ENCODE assay signal across 8 mouse cellular contexts in the genomic region with DNA sequence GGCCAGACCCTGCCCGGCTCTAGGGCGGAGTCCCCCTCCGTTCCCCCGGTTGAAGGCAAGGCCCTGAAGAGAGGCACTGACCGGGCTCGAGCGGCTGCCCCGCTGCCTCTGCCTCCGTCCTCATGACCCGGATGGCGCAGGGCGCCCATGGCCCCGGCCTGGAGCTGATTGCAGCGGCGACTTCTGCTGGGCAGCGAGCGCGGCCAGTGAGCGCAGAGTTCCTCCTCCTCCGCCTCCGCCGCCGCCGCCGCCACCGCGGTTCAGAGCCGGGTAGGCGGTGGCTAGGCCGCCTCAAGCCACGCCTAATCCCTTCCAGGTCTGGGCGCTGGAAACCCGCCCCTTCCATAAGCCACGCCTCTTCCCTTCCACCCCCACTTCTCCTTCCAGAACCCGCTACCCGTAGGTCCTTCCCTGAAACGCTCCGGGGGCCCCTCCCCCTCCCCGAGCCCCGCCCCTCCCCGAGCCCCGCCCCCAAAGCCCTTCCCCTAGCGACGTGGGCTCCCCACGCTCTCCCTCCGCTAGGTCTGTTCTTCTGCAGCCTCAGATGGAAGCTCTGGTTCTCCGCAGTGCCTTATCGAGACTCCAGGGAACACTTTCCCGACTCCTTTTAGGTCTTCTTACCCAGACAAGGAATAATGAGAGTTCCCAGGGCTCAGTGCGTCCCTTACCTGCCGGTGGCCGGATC. TPM values are rescaled to one million over a fixed set of nuclear protein-coding genes. Genes with fewer than 3 reads are reported as not detected.
DNase-seq lines count a peak whose midpoint lies in the region; ATAC-seq and TF ChIP-seq lines count a peak whose summit lies in the region.

A gene (plus strand): TSS at position 479 of the 685 bp plus-strand sequence.

- H3K9me3 ChIP-seq in erythroblast, embryonic 14.5 days (ENCODE audit: control insufficient read depth, low read length), result no peaks in the 10 kb centered on the region
- H3K9me3 ChIP-seq in heart, embryonic 12.5 days (replicated peaks), result no peaks in the 10 kb centered on the region
- H3K9me3 ChIP-seq in kidney, postnatal 0 days (replicated peaks; ENCODE audit: low read length), result no peaks in the 10 kb centered on the region
- H3K9me3 ChIP-seq in liver, embryonic 11.5 days (ENCODE audit: control insufficient read depth, low read length), result no peaks in the 10 kb centered on the region
- H3K9me3 ChIP-seq in stomach, embryonic 14.5 days (ENCODE audit: control insufficient read depth, low read depth, low read length), result no peaks in the 10 kb centered on the region

- no peaks in the 10 kb centered on the region for H3K27me3 ChIP-seq in C2C12 (ENCODE audit: control insufficient read depth, insufficient read depth, insufficient read length)
- H3K27me3 ChIP-seq in erythroblast, embryonic 14.5 days (ENCODE audit: control insufficient read depth), result no peaks in the 10 kb centered on the region
- H3K27me3 ChIP-seq in heart, embryonic 12.5 days (replicated peaks), result no peaks in the 10 kb centered on the region
- no peaks in the 10 kb centered on the region for H3K27me3 ChIP-seq in kidney, postnatal 0 days (ENCODE audit: insufficient read depth, low read length)
- no peaks in the 10 kb centered on the region for H3K27me3 ChIP-seq in liver, embryonic 11.5 days (replicated peaks; ENCODE audit: control insufficient read depth, insufficient read depth, low read length)
- no peaks in the 10 kb centered on the region for H3K27me3 ChIP-seq in stomach, embryonic 14.5 days (ENCODE audit: control insufficient read depth, insufficient read depth, low read length)

- peak; percentile 93 for TF ChIP-seq POLR2A in brain, embryonic 14.5 days (IDR thresholded peaks at IDR 0.05; ENCODE audit: borderline replicate concordance, extremely low read depth, insufficient read depth, insufficient read length, poor library complexity, severe bottlenecking)

- H3K79me2 ChIP-seq in C2C12 (ENCODE audit: control insufficient read depth, insufficient read depth), result peaks cover 81% of the 10 kb centered on the region

- no peak for TF ChIP-seq CTCF in C2C12 (IDR thresholded peaks at IDR 0.05; ENCODE audit: control insufficient read depth, insufficient read depth, insufficient read length)
- TF ChIP-seq CTCF in brain, embryonic 14.5 days (IDR thresholded peaks at IDR 0.05; ENCODE audit: borderline replicate concordance, extremely low read depth, insufficient read depth, insufficient read length), result no peak
- TF ChIP-seq CTCF in kidney, postnatal 0 days (IDR thresholded peaks at IDR 0.05; ENCODE audit: low read depth), result no peak; the same call in 1 of the 2 replicates

- peak within 1 kb of the TSS; percentile 89 for H3ac ChIP-seq in C2C12 (ENCODE audit: control insufficient read depth, insufficient read length, low read depth)

- H3K36me3 ChIP-seq in C2C12 (ENCODE audit: control insufficient read depth, insufficient read depth), result peaks cover 36% of the 10 kb centered on the region
- H3K36me3 ChIP-seq in erythroblast, embryonic 14.5 days (ENCODE audit: control insufficient read depth), result peaks cover 72% of the 10 kb centered on the region
- peaks cover 34% of the 10 kb centered on the region for H3K36me3 ChIP-seq in heart, embryonic 12.5 days
- H3K36me3 ChIP-seq in kidney, postnatal 0 days (ENCODE audit: insufficient read depth, low read length), result peaks cover 13% of the 10 kb centered on the region; the same call in 1 of the 2 replicates
- peaks cover 23% of the 10 kb centered on the region; the same call in 1 of the 2 replicates for H3K36me3 ChIP-seq in liver, embryonic 11.5 days (ENCODE audit: control insufficient read depth, insufficient read depth, low read length)
- H3K36me3 ChIP-seq in stomach, embryonic 14.5 days (ENCODE audit: control insufficient read depth, insufficient read depth, low read length), result peaks cover 23% of the 10 kb centered on the region

- H3K27ac ChIP-seq in heart, embryonic 12.5 days (ENCODE audit: poor library complexity, severe bottlenecking), result peak within 1 kb of the TSS; percentile 98
- H3K27ac ChIP-seq in kidney, postnatal 0 days, result peak within 1 kb of the TSS; percentile 100
- peak within 1 kb of the TSS; percentile 96 for H3K27ac ChIP-seq in liver, embryonic 11.5 days (ENCODE audit: low read depth, low read length)
- peak within 1 kb of the TSS; percentile 94 for H3K27ac ChIP-seq in stomach, embryonic 14.5 days (ENCODE audit: low read length)

- H3K4me1 ChIP-seq in erythroblast, embryonic 14.5 days (ENCODE audit: control insufficient read depth), result peaks cover 79% of the 10 kb centered on the region
- peaks cover 51% of the 10 kb centered on the region for H3K4me1 ChIP-seq in heart, embryonic 12.5 days (replicated peaks)
- H3K4me1 ChIP-seq in kidney, postnatal 0 days (replicated peaks; ENCODE audit: insufficient read depth, low read length), result peaks cover 16% of the 10 kb centered on the region; the same call in 1 of the 2 replicates
- H3K4me1 ChIP-seq in liver, embryonic 11.5 days (replicated peaks; ENCODE audit: control insufficient read depth, insufficient read depth, low read length), result peaks cover 39% of the 10 kb centered on the region
- H3K4me1 ChIP-seq in stomach, embryonic 14.5 days (ENCODE audit: control insufficient read depth, insufficient read depth, low read length), result peaks cover 18% of the 10 kb centered on the region

- H3K79me3 ChIP-seq in C2C12 (ENCODE audit: low read depth), result peaks cover 52% of the 10 kb centered on the region

- H3K4me2 ChIP-seq in heart, embryonic 12.5 days, result peak within 1 kb of the TSS; percentile 89
- peak within 1 kb of the TSS; percentile 78 for H3K4me2 ChIP-seq in kidney, postnatal 0 days (ENCODE audit: low read length)
- peak within 1 kb of the TSS; percentile 92 for H3K4me2 ChIP-seq in liver, embryonic 11.5 days
- H3K4me2 ChIP-seq in stomach, embryonic 14.5 days (replicated peaks; ENCODE audit: low read depth, low read length), result peak within 1 kb of the TSS; percentile 73

- peak; percentile 98 for ATAC-seq in heart, embryonic 12.5 days (ENCODE audit: insufficient number of reproducible peaks, low FRiP score)
- peak; percentile 92 for ATAC-seq in kidney, postnatal 0 days (replicated peaks; ENCODE audit: low FRiP score, low read depth)
- peak; percentile 91 for ATAC-seq in liver, embryonic 11.5 days (replicated peaks; ENCODE audit: low FRiP score)
- peak; percentile 93 for ATAC-seq in stomach, embryonic 14.5 days (ENCODE audit: insufficient number of reproducible peaks, insufficient read depth, low FRiP score, low read depth)

- under 1% methylated on average over 39 of the region's 52 CpGs for WGBS in heart, embryonic 12.5 days
- whole genome bisulfite sequencing in kidney, postnatal 0 days, result under 1% methylated on average over 47 of the region's 52 CpGs
- WGBS in liver, embryonic 11.5 days, result under 1% methylated on average over 44 of the region's 52 CpGs
- WGBS in stomach, embryonic 14.5 days, result 1% methylated on average over 32 of the region's 52 CpGs

- peak within 1 kb of the TSS; percentile 97 for H3K4me3 ChIP-seq in C2C12 (ENCODE audit: insufficient read depth, poor library complexity, severe bottlenecking)
- peak within 1 kb of the TSS; percentile 85 for H3K4me3 ChIP-seq in erythroblast, embryonic 14.5 days (replicated peaks)
- H3K4me3 ChIP-seq in heart, embryonic 12.5 days, result peak within 1 kb of the TSS; percentile 87
- peak within 1 kb of the TSS; percentile 86 for H3K4me3 ChIP-seq in kidney, postnatal 0 days (replicated peaks; ENCODE audit: low read depth, low read length)
- peak within 1 kb of the TSS; percentile 89 for H3K4me3 ChIP-seq in liver, embryonic 11.5 days (ENCODE audit: low read depth, low read length)
- H3K4me3 ChIP-seq in stomach, embryonic 14.5 days (ENCODE audit: low read depth, low read length), result peak within 1 kb of the TSS; percentile 62

- H3K9ac ChIP-seq in heart, embryonic 12.5 days, result peak within 1 kb of the TSS; percentile 94
- H3K9ac ChIP-seq in kidney, postnatal 0 days (ENCODE audit: low read depth, low read length), result peak within 1 kb of the TSS; percentile 93
- H3K9ac ChIP-seq in liver, embryonic 11.5 days (ENCODE audit: low read depth, low read length), result peak within 1 kb of the TSS; percentile 92
- H3K9ac ChIP-seq in stomach, embryonic 14.5 days (replicated peaks; ENCODE audit: low read depth, low read length), result peak within 1 kb of the TSS; percentile 91

- peak; percentile 99 for DNase-seq in brain, embryonic 14.5 days (ENCODE audit: low read depth)
- DNase-seq in kidney, postnatal 0 days (ENCODE audit: low spot score), result peak; percentile 99
- peak; percentile 94 for DNase-seq in liver, embryonic 11.5 days (ENCODE audit: low spot score)
- peak; percentile 98 for DNase-seq in naive thymus-derived CD4-positive, alpha-beta T cell, adult 2 months (ENCODE audit: low read depth)

TF ChIP-seq in C2C12, 6 proteins besides CTCF, POLR2A, EP300 and RAD21:
- TF ChIP-seq MYOG (IDR thresholded peaks at IDR 0.05; ENCODE audit: control insufficient read depth, extremely low read depth, insufficient read length), result no peak
- no peak for TF ChIP-seq FOSL1 (IDR thresholded peaks at IDR 0.05; ENCODE audit: insufficient read depth, low read length, poor library complexity, severe bottlenecking)
- TF ChIP-seq USF1 (IDR thresholded peaks at IDR 0.05; ENCODE audit: low read depth), result no peak
- TF ChIP-seq MYOD1 (IDR thresholded peaks at IDR 0.05; ENCODE audit: control insufficient read depth, insufficient read length, low read depth), result no peak
- TF ChIP-seq CEBPB (IDR thresholded peaks at IDR 0.05; ENCODE audit: low read depth), result no peak
- no peak for TF ChIP-seq MAX (IDR thresholded peaks at IDR 0.05)
TF ChIP-seq in C2C12: peak in this region for 0.

RNA-seq across cellular contexts. Expression of the gene that starts here (rescaled TPM):
- polyA plus RNA-seq in C2C12 (2012; fragmentation: generic; extraction: Trizol), result 358 TPM
- polyA plus RNA-seq in brain, embryonic 14.5 days (2012; rRNA removed), result 51.4 and 60.3 TPM in 2 replicates
- 2.6 and 3.9 TPM in 2 replicates for polyA plus RNA-seq in erythroblast, embryonic 14.5 days (2012)
- polyA plus RNA-seq in heart, embryonic 12.5 days (2016; fragmentation: Nextera tagmentation; extraction: Ambion mirVana), result 105 and 106 TPM in 2 replicates
- 113 and 125 TPM in 2 replicates for polyA plus RNA-seq in kidney, postnatal 0 days (2015; fragmentation: Nextera tagmentation; extraction: Ambion mirVana)
- 272 and 328 TPM in 2 replicates for polyA plus RNA-seq in liver, embryonic 11.5 days (2014; fragmentation: Nextera tagmentation; extraction: Ambion mirVana)
- polyA plus RNA-seq in stomach, embryonic 14.5 days (2014; fragmentation: Nextera tagmentation; extraction: Ambion mirVana), result 141 and 151 TPM in 2 replicates

Comparison
In these comparisons a context has a peak if more than half of its experiments do, and no peak if none do; other contexts are left out.
1. Peak in every context shown above with its lines: DNase-seq, ATAC-seq, H3K4me3 ChIP-seq and H3K27ac ChIP-seq.
2. RNA of the gene that starts here (polyA plus RNA-seq): 358 TPM in C2C12 (single experiment), 272 to 328 TPM in liver, embryonic 11.5 days, 141 to 151 TPM in stomach, embryonic 14.5 days, 113 to 125 TPM in kidney, postnatal 0 days, 105 to 106 TPM in heart, embryonic 12.5 days and 51.4 to 60.3 TPM in brain, embryonic 14.5 days; 2.6 to 3.9 TPM in erythroblast, embryonic 14.5 days; every median in the first group is over 10 times any median in the second.